ENCODE assay signal across 15 mouse cellular contexts in the genomic region with DNA sequence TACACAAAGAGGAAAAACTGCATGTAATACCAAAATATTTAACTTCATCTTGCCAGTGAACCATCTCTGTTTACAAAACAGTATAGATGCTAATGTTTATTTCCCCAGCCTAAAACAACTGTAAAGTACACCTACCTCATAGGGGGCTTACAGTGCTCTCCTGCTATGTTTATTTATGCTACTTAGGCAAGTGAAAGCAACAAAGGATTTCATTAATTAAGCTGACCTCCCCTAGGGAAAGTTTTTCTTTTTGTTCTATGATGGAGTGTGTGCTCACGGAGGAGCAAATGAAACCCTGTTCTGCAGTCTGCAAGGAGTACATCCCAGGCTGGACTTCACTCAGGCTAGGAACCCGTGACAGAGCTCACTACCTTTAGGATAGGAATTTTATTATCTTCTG.
DNase-seq lines count a peak whose midpoint lies in the region; ATAC-seq and TF ChIP-seq lines count a peak whose summit lies in the region.
"Had no signal": no experiment of that assay in that cellular context is flagged by ENCODE, and none has a peak within 500 bp of the region (broad histone marks: within the 10 kb centered on the region; RNA-seq: fewer than 3 reads in every experiment).

No protein-coding gene starts in this region.

- no peak for DNase-seq in layer of hippocampus, adult 2 months (ENCODE audit: low spot score in 2 of 2)
- no peak for DNase-seq in layer of hippocampus, adult 8-10 months (ENCODE audit: low spot score in 2 of 2)
- no peak for DNase-seq in urinary bladder, adult 2 months (ENCODE audit: low spot score)
- DNase-seq in spleen, postnatal 10 days (ENCODE audit: low spot score in 2 of 2): no peak
- DNase-seq: cerebellum, adult 8-10 months had no signal

- no peaks in the 10 kb centered on the region for H3K9me3 ChIP-seq in hindbrain, embryonic 15.5 days
- no peaks in the 10 kb centered on the region for H3K9me3 ChIP-seq in midbrain, embryonic 15.5 days
- H3K9me3 ChIP-seq in kidney, embryonic 15.5 days (replicated peaks): no peaks in the 10 kb centered on the region
- H3K9me3 ChIP-seq: embryonic facial prominence, embryonic 15.5 days; forebrain, embryonic 10.5 days; heart, embryonic 12.5 days; intestine, embryonic 15.5 days; limb, embryonic 10.5 days had no signal

- no peaks in the 10 kb centered on the region for H3K27me3 ChIP-seq in hindbrain, embryonic 15.5 days
- H3K27me3 ChIP-seq in midbrain, embryonic 15.5 days (replicated peaks): no peaks in the 10 kb centered on the region
- H3K27me3 ChIP-seq in kidney, embryonic 15.5 days: no peaks in the 10 kb centered on the region
- H3K27me3 ChIP-seq: embryonic facial prominence, embryonic 15.5 days; heart, embryonic 12.5 days; intestine, embryonic 15.5 days had no signal

- H3K36me3 ChIP-seq in hindbrain, embryonic 15.5 days: no peaks in the 10 kb centered on the region
- H3K36me3 ChIP-seq in midbrain, embryonic 15.5 days (replicated peaks): no peaks in the 10 kb centered on the region
- no peaks in the 10 kb centered on the region for H3K36me3 ChIP-seq in kidney, embryonic 15.5 days
- H3K36me3 ChIP-seq: embryonic facial prominence, embryonic 15.5 days; forebrain, embryonic 10.5 days; intestine, embryonic 15.5 days; limb, embryonic 10.5 days had no signal

- peaks cover 2% of the 10 kb centered on the region; the same call in 1 of the 2 replicates for H3K4me1 ChIP-seq in cortical plate, adult 2 months (ENCODE audit: control insufficient read depth, insufficient read depth, low read length)
- peaks cover 27% of the 10 kb centered on the region for H3K4me1 ChIP-seq in hindbrain, embryonic 15.5 days (replicated peaks)
- peaks cover 22% of the 10 kb centered on the region for H3K4me1 ChIP-seq in midbrain, embryonic 15.5 days
- H3K4me1 ChIP-seq in kidney, embryonic 15.5 days: peaks cover 17% of the 10 kb centered on the region

- peak overlapping the region; percentile 56 for H3K4me2 ChIP-seq in hindbrain, embryonic 15.5 days
- peak overlapping the region; percentile 57 for H3K4me2 ChIP-seq in midbrain, embryonic 15.5 days
- H3K4me2 ChIP-seq in kidney, embryonic 15.5 days: no peak overlapping the region
- H3K4me2 ChIP-seq: embryonic facial prominence, embryonic 15.5 days; heart, embryonic 12.5 days; intestine, embryonic 15.5 days; liver, embryonic 11.5 days had no signal

- peak overlapping the region; percentile 48 for H3K4me3 ChIP-seq in layer of hippocampus, adult 2 months
- peak overlapping the region; percentile 60; the same call in 1 of the 2 replicates for H3K4me3 ChIP-seq in cortical plate, adult 2 months (ENCODE audit: insufficient read depth, low read length)
- peak overlapping the region; percentile 41 for H3K4me3 ChIP-seq in hindbrain, embryonic 15.5 days
- peak overlapping the region; percentile 44 for H3K4me3 ChIP-seq in midbrain, embryonic 15.5 days
- no peak overlapping the region for H3K4me3 ChIP-seq in kidney, embryonic 15.5 days (replicated peaks)
- H3K4me3 ChIP-seq: embryonic facial prominence, embryonic 15.5 days; forebrain, embryonic 10.5 days; heart, embryonic 12.5 days; intestine, embryonic 15.5 days; limb, embryonic 10.5 days had no signal

- TF ChIP-seq CTCF in layer of hippocampus, adult 2 months (conservative IDR thresholded peaks at IDR 0.05): no peak
- no peak for TF ChIP-seq CTCF in cortical plate, adult 2 months (IDR thresholded peaks at IDR 0.05; ENCODE audit: extremely low read depth, insufficient read depth, low read length)

- ATAC-seq in hindbrain, embryonic 15.5 days (ENCODE audit: low FRiP score, low read depth): no peak
- no peak; the same call in 1 of the 2 replicates for ATAC-seq in midbrain, embryonic 15.5 days (replicated peaks)
- no peak for ATAC-seq in kidney, embryonic 15.5 days (replicated peaks; ENCODE audit: low FRiP score)
- ATAC-seq: intestine, embryonic 15.5 days had no signal

- WGBS in hindbrain, embryonic 15.5 days: 11% methylated on average over 2 of the region's 2 CpGs
- whole genome bisulfite sequencing in midbrain, embryonic 15.5 days: 19% methylated on average over 2 of the region's 2 CpGs
- 44% methylated on average over 2 of the region's 2 CpGs for WGBS in kidney, embryonic 15.5 days

- H3K9ac ChIP-seq in hindbrain, embryonic 15.5 days: 0 out of 2 replicates have a peak overlapping the region, but pooled peaks have one; percentile 46
- H3K9ac ChIP-seq in midbrain, embryonic 15.5 days: peak overlapping the region; percentile 37; the same call in 1 of the 2 replicates
- H3K9ac ChIP-seq in kidney, embryonic 15.5 days: no peak overlapping the region
- H3K9ac ChIP-seq: embryonic facial prominence, embryonic 15.5 days; heart, embryonic 12.5 days; intestine, embryonic 15.5 days had no signal

- H3K27ac ChIP-seq in layer of hippocampus, adult 2 months: peak overlapping the region; percentile 65; the same call in 1 of the 2 replicates
- no peak overlapping the region for H3K27ac ChIP-seq in cortical plate, adult 2 months (ENCODE audit: insufficient read depth, low read length)
- H3K27ac ChIP-seq in hindbrain, embryonic 15.5 days (replicated peaks): peak overlapping the region; percentile 69
- H3K27ac ChIP-seq in midbrain, embryonic 15.5 days: peak overlapping the region; percentile 57
- no peak overlapping the region for H3K27ac ChIP-seq in kidney, embryonic 15.5 days
- H3K27ac ChIP-seq: embryonic facial prominence, embryonic 15.5 days; forebrain, embryonic 10.5 days; intestine, embryonic 15.5 days; limb, embryonic 10.5 days had no signal

- no peak for TF ChIP-seq POLR2A in cortical plate, adult 2 months (IDR thresholded peaks at IDR 0.05; ENCODE audit: extremely low read depth, insufficient read depth, low read length)

Comparison
In these comparisons a context has a peak if more than half of its experiments do, and no peak if none do; other contexts are left out.
1. H3K27ac ChIP-seq: peak in layer of hippocampus, adult 2 months (single experiment), hindbrain, embryonic 15.5 days (single experiment) and midbrain, embryonic 15.5 days (single experiment); none in cortical plate, adult 2 months (single experiment) and kidney, embryonic 15.5 days (single experiment).